Mouse (Mus musculus) left cerebral cortex, adult 2 months (tissue): ENCODE results near the gene Prkce. TPM values are rescaled to one million over a fixed set of nuclear protein-coding genes. Genes with fewer than 3 reads are reported as not detected.

Source experiments
- DNase-seq, 2 experiments: peaks; one replicate each; pipeline ENCODE4 v3.0.0; 2021 to 2022; ENCODE audit warnings: low spot score in 2 of 2, mixed read lengths in 1 of 2; ENCODE audit errors: extremely low spot score in 1 of 2
- H3K27ac ChIP-seq: fragments of 200-600 bp; 2 replicates; pipeline ENCODE4 v1.8.1; 2022
- H3K4me3 ChIP-seq: fragments of 200-600 bp; 2 replicates; pipeline ENCODE4 v1.8.1; 2022
- CTCF ChIP-seq: fragments of 200-600 bp; IDR thresholded peaks from 2 replicates; pipeline ENCODE4 v1.8.1; 2022; ENCODE audit warnings: antibody characterized with exemption, mild to moderate bottlenecking, moderate library complexity
- intact Hi-C: fragments of 180-260 bp; cut with DNase I; formaldehyde crosslinking; loops from one replicate; pipeline ENCODE4 v1.15.1; 2025
- total RNA-seq, 2 experiments: library from RNA; stranded (reverse); gene quantifications; 2 replicates each; pipeline ENCODE4 v1.2.3; 2021

The Prkce gene
- total RNA-seq, 2 experiments from 2014 or later = 277 to 284 TPM

- TF ChIP-seq CTCF = no peak
- no peak overlapping the region for H3K27ac ChIP-seq
- intact Hi-C loops = no loop called here
These were observed 481.4 kb downstream of the Prkce start for GRCm38 (mm10) chr17:86648856-86649435.

GRCm38 (mm10) chr17:86650241-86650640, 482.7 kb downstream of the Prkce start:
- H3K4me3 ChIP-seq = no peak overlapping the region
- intact Hi-C loops = no loop called here
- no peak overlapping the region for H3K27ac ChIP-seq
- DNase-seq = no peak
- no peak for TF ChIP-seq CTCF

More at GRCm38 (mm10) chr17:86648856-86649435, 481.4 kb downstream of the Prkce start:
- DNase-seq = no peak
- no peak overlapping the region for H3K4me3 ChIP-seq

- TF ChIP-seq CTCF = no peak
- intact Hi-C loops = no loop called here
- no peak for DNase-seq
These were observed 483.5 kb downstream of the Prkce start for GRCm38 (mm10) chr17:86651091-86651490.

GRCm38 (mm10) chr17:86652751-86653150, 485.2 kb downstream of the Prkce start:
- no peak overlapping the region for H3K4me3 ChIP-seq
- H3K27ac ChIP-seq = no peak overlapping the region
- intact Hi-C loops = no loop called here
- TF ChIP-seq CTCF = no peak
- no peak for DNase-seq

More at GRCm38 (mm10) chr17:86651091-86651490, 483.5 kb downstream of the Prkce start:
- H3K27ac ChIP-seq = no peak overlapping the region
- H3K4me3 ChIP-seq = no peak overlapping the region

- no peak overlapping the region for H3K4me3 ChIP-seq
- DNase-seq = no peak
- TF ChIP-seq CTCF = no peak
- no peak overlapping the region for H3K27ac ChIP-seq
- intact Hi-C loops = no loop called here
These were observed 488.8 kb downstream of the Prkce start for GRCm38 (mm10) chr17:86656369-86656768.

GRCm38 (mm10) chr17:86662301-86662700, 494.7 kb downstream of the Prkce start:
- H3K27ac ChIP-seq = no peak overlapping the region
- no peak for DNase-seq
- intact Hi-C loops = no loop called here
- H3K4me3 ChIP-seq = no peak overlapping the region
- no peak for TF ChIP-seq CTCF

DNA sequence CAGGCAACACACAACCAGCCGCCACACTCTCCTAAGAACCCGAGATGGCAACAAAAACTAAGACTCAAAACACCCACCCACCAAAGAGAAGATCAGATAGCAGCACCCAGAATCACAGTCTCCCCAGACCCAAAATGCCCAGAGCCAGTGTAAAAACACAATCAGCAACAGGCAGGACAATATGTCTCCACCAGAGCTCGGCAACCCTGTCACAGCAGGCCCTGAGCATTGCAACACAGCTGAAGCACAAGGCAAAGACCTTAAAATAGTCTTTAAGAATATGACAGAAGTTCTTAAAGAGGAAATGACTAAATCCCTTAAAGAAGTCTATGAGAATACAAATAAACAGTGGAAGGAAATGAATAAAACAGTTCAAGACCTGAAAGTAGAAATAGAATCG, 495.9 kb downstream of the Prkce start:
- intact Hi-C loops = no loop called here
- Histone ChIP-seq H3K4me3 (no peak overlapping the region), H3K27ac (no peak overlapping the region)
- DNase-seq = no peak
- TF ChIP-seq CTCF = no peak; the same call in 1 of the 2 replicates

DNA sequence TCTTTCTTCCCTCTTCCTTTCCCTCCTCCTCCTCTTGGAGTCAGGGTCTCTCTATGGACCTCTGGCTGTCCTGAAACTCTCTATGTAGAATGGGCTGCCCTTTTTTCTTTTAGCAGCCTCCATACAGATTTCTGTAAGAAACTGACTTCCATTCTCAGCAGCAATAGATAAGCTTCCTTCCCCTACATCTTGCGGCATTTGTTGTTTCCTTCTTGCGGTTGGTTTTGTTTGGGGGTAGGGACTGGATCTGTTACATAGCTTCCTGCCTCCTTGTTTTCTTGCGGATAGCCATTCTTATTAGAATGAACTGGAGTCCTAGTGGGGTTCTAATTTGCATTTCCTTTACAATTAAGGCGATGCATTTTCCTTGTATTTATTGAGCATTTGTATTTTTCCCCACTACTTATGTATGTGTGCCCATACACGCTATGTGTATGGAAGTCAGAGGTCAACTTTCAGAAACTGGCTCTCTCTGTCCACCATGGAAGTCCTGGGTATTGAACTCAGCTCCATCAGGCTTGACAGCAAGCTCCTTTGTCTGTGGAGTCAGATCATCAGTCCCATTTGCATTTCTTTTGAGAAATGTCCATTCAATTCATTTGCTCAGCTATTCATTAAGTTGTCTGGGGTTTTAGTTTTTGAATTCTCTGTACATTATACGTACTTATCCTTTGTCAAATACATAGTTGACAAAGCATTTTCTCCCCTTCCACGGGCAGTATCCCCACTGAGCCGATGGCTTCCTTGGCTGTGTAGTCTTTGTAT, 500.4 kb downstream of the Prkce start:
- intact Hi-C loops = no loop called here
- no peak for TF ChIP-seq CTCF
- H3K27ac ChIP-seq = no peak overlapping the region

GRCm38 (mm10) chr17:86669641-86670373, 502.2 kb downstream of the Prkce start:
- no peak for TF ChIP-seq CTCF
- intact Hi-C loops = no loop called here
- no peak for DNase-seq
- Histone ChIP-seq H3K4me3 (no peak overlapping the region), H3K27ac (no peak overlapping the region)

More for the DNA sequence above, 500.4 kb downstream of the Prkce start:
- H3K4me3 ChIP-seq = no peak overlapping the region
- DNase-seq = no peak

DNA sequence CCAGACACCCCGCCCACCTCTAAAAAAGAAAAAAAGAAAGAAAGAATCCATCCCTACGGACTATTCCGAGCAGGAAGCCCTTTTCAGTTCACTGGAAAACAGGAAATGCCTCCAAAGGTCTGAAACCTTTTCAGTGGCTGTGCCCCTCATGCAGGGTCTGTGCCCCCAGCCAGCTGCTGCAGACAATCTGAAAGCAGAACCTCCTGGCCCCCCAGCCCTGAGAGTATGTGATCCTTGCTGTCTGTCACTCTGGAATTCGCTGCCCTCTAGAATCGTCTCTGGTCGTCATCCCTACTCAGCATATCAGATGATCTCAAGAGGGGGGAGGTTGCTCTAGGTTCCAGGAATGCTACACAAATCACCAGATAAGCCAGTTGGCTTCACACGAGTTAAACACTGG, 503.1 kb downstream of the Prkce start:
- no peak overlapping the region for H3K27ac ChIP-seq
- intact Hi-C loops = no loop called here
- TF ChIP-seq CTCF = no peak
- no peak for DNase-seq
- H3K4me3 ChIP-seq = no peak overlapping the region

DNA sequence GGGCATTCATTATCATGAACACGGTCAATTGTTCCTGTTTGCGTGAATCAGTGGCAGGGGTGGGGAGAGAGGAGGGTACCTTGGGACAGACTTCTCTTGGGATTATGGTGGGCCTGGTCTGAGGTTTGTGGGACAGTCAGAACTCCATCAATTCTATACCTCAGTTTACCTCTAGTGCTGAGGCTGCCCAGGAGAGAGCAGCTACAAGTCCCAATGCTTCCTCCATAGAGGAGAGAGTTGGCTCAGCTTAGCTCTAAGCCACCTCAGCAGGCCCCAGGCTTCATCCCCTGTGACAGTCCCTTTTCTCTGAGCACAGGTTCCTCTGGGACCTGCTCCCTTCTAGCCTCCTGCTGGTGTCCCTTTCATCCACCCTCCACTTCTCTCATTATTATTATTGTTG, 507.4 kb downstream of the Prkce start:
- no peak for TF ChIP-seq CTCF
- no peak for DNase-seq
- H3K4me3 ChIP-seq = no peak overlapping the region
- intact Hi-C loops = no loop called here
- H3K27ac ChIP-seq = no peak overlapping the region

GRCm38 (mm10) chr17:86676336-86676735, 508.8 kb downstream of the Prkce start:
- no peak for DNase-seq
- Histone ChIP-seq H3K27ac (no peak overlapping the region), H3K4me3 (no peak overlapping the region)
- no peak for TF ChIP-seq CTCF
- intact Hi-C loops = no loop called here
